Comparison of ENCODE assay signal across 9 mouse cellular contexts in genomic region chr4:150248009-150248408, GRCm38 (mm10). TPM values are rescaled to one million over a fixed set of nuclear protein-coding genes. Genes with fewer than 3 reads are reported as not detected.
A peak's percentile ranks its signal among the peaks of the same experiment; 100 is the strongest.
DNase-seq lines count a peak whose midpoint lies in the region; ATAC-seq and TF ChIP-seq lines count a peak whose summit lies in the region.
"Had no signal": no experiment of that assay in that cellular context is flagged by ENCODE, and none has a peak within 500 bp of the region (broad histone marks: within the 10 kb centered on the region; RNA-seq: fewer than 3 reads in every experiment).

No protein-coding gene starts in this region.

- H3K4me1 ChIP-seq in testis, adult 2 months (ENCODE audit: control insufficient read depth, insufficient read depth, low read length), result no peaks in the 10 kb centered on the region
- no peaks in the 10 kb centered on the region for H3K4me1 ChIP-seq in intestine, postnatal 0 days (replicated peaks; ENCODE audit: control insufficient read depth, insufficient read depth, low read length)
- H3K4me1 ChIP-seq in liver, embryonic 11.5 days (replicated peaks; ENCODE audit: control insufficient read depth, insufficient read depth, low read length), result no peaks in the 10 kb centered on the region
- no peaks in the 10 kb centered on the region for H3K4me1 ChIP-seq in stomach, embryonic 14.5 days (ENCODE audit: control insufficient read depth, insufficient read depth, low read length)

- peak; percentile 69 for ATAC-seq in frontal cortex, adult (ENCODE audit: low TSS enrichment)
- peak; percentile 36; the same call in 1 of the 2 replicates for ATAC-seq in intestine, postnatal 0 days
- ATAC-seq in liver, embryonic 11.5 days (replicated peaks; ENCODE audit: low FRiP score), result peak; percentile 32; the same call in 1 of the 2 replicates
- ATAC-seq in monocyte, adult 5-6 weeks (replicated peaks; ENCODE audit: insufficient number of reproducible peaks, low FRiP score, low TSS enrichment, poor library complexity, severe bottlenecking), result peak; percentile 75
- ATAC-seq in stomach, embryonic 14.5 days (ENCODE audit: insufficient number of reproducible peaks, insufficient read depth, low FRiP score, low read depth), result peak; percentile 53; the same call in 1 of the 2 replicates

- peak; percentile 91; the same call in 1 of the 2 replicates for TF ChIP-seq CTCF in testis, adult 2 months (IDR thresholded peaks at IDR 0.05; ENCODE audit: control insufficient read depth, insufficient read depth, insufficient replicate concordance, low read depth, low read length)
- peak; percentile 99 for TF ChIP-seq CTCF in intestine, postnatal 0 days (IDR thresholded peaks at IDR 0.05; ENCODE audit: low read depth)

- H3K27me3 ChIP-seq in testis, adult 2 months (ENCODE audit: control insufficient read depth, insufficient read depth, low read length), result no peaks in the 10 kb centered on the region
- H3K27me3 ChIP-seq in intestine, postnatal 0 days (replicated peaks; ENCODE audit: control insufficient read depth, insufficient read depth, low read length), result no peaks in the 10 kb centered on the region
- H3K27me3 ChIP-seq in liver, embryonic 11.5 days (replicated peaks; ENCODE audit: control insufficient read depth, insufficient read depth, low read length), result no peaks in the 10 kb centered on the region
- H3K27me3 ChIP-seq in stomach, embryonic 14.5 days (ENCODE audit: control insufficient read depth, insufficient read depth, low read length), result no peaks in the 10 kb centered on the region
- H3K27me3 ChIP-seq: limb, embryonic 15.5 days had no signal

- H3K36me3 ChIP-seq in testis, adult 2 months (ENCODE audit: control insufficient read depth, insufficient read depth, low read length), result peaks cover 5% of the 10 kb centered on the region
- H3K36me3 ChIP-seq in intestine, postnatal 0 days (ENCODE audit: control insufficient read depth, insufficient read depth), result peaks cover 74% of the 10 kb centered on the region
- H3K36me3 ChIP-seq in liver, embryonic 11.5 days (ENCODE audit: control insufficient read depth, insufficient read depth, low read length), result peaks cover 64% of the 10 kb centered on the region
- peaks cover 60% of the 10 kb centered on the region for H3K36me3 ChIP-seq in stomach, embryonic 14.5 days (ENCODE audit: control insufficient read depth, insufficient read depth, low read length)

- H3K4me3 ChIP-seq in testis, adult 2 months (ENCODE audit: control insufficient read depth, low read depth, low read length), result no peak overlapping the region
- H3K4me3 ChIP-seq in intestine, postnatal 0 days (ENCODE audit: low read depth, low read length), result no peak overlapping the region
- no peak overlapping the region for H3K4me3 ChIP-seq in liver, embryonic 11.5 days (ENCODE audit: low read depth, low read length)
- no peak overlapping the region for H3K4me3 ChIP-seq in stomach, embryonic 14.5 days (ENCODE audit: low read depth, low read length)
- H3K4me3 ChIP-seq: limb, embryonic 15.5 days had no signal

- 52% methylated on average over 5 of the region's 5 CpGs for WGBS in intestine, postnatal 0 days
- 73% methylated on average over 5 of the region's 5 CpGs for WGBS in liver, embryonic 11.5 days
- 63% methylated on average over 5 of the region's 5 CpGs for WGBS in stomach, embryonic 14.5 days

- no peak overlapping the region for H3K4me2 ChIP-seq in intestine, postnatal 0 days (replicated peaks; ENCODE audit: low read depth)
- H3K4me2 ChIP-seq in liver, embryonic 11.5 days, result no peak overlapping the region
- H3K4me2 ChIP-seq in stomach, embryonic 14.5 days (replicated peaks; ENCODE audit: low read depth, low read length), result no peak overlapping the region
- H3K4me2 ChIP-seq: limb, embryonic 15.5 days had no signal

- no peak overlapping the region for H3K9ac ChIP-seq in intestine, postnatal 0 days (ENCODE audit: low read depth, low read length)
- no peak overlapping the region for H3K9ac ChIP-seq in liver, embryonic 11.5 days (ENCODE audit: low read depth, low read length)
- no peak overlapping the region for H3K9ac ChIP-seq in stomach, embryonic 14.5 days (replicated peaks; ENCODE audit: low read depth, low read length)
- H3K9ac ChIP-seq: limb, embryonic 15.5 days had no signal

- no peak for TF ChIP-seq POLR2A in testis, adult 2 months (IDR thresholded peaks at IDR 0.05; ENCODE audit: control insufficient read depth, low read depth, low read length)

- DNase-seq in testis, postnatal 14 days (ENCODE audit: low spot score), result no peak
- DNase-seq in cerebellum, adult 11-12 months, result peak; percentile 73
- DNase-seq in liver, embryonic 11.5 days (ENCODE audit: low spot score), result no peak

- no peak overlapping the region for H3K27ac ChIP-seq in testis, adult 2 months (ENCODE audit: control insufficient read depth, insufficient read depth, low read depth, low read length)
- no peak overlapping the region for H3K27ac ChIP-seq in intestine, postnatal 0 days (ENCODE audit: low read depth, low read length)
- H3K27ac ChIP-seq in liver, embryonic 11.5 days (ENCODE audit: low read depth, low read length), result no peak overlapping the region
- no peak overlapping the region for H3K27ac ChIP-seq in stomach, embryonic 14.5 days (ENCODE audit: low read length)
- H3K27ac ChIP-seq: limb, embryonic 15.5 days had no signal

- H3K9me3 ChIP-seq in intestine, postnatal 0 days (ENCODE audit: control insufficient read depth), result no peaks in the 10 kb centered on the region
- no peaks in the 10 kb centered on the region for H3K9me3 ChIP-seq in liver, embryonic 11.5 days (ENCODE audit: control insufficient read depth, low read length)
- no peaks in the 10 kb centered on the region for H3K9me3 ChIP-seq in stomach, embryonic 14.5 days (ENCODE audit: control insufficient read depth, low read depth, low read length)
- H3K9me3 ChIP-seq: limb, embryonic 15.5 days had no signal

RNA-seq across cellular contexts. Expression of gene Eno1, which starts 11.5 kb away (rescaled TPM):
- polyA plus RNA-seq in testis, adult 2 months (2012; rRNA removed), result 477 and 586 TPM in 2 replicates
- 644 and 733 TPM in 2 replicates for polyA plus RNA-seq in intestine, postnatal 0 days (2015; fragmentation: Nextera tagmentation; extraction: Ambion mirVana)
- 2,392 and 2,590 TPM in 2 replicates for polyA plus RNA-seq in liver, embryonic 11.5 days (2014; fragmentation: Nextera tagmentation; extraction: Ambion mirVana)
- 240 to 351 TPM (median 288 TPM) in 3 replicates for total RNA-seq in monocyte, adult 5-6 weeks (2017)
- 1,497 and 1,560 TPM in 2 replicates for polyA plus RNA-seq in stomach, embryonic 14.5 days (2014; fragmentation: Nextera tagmentation; extraction: Ambion mirVana)

RNA-seq across cellular contexts. Expression of gene Rere, which starts 33.4 kb away (rescaled TPM):
- polyA plus RNA-seq in testis, adult 2 months (2012; rRNA removed), result 21.1 and 26.2 TPM in 2 replicates
- polyA plus RNA-seq in intestine, postnatal 0 days (2015; fragmentation: Nextera tagmentation; extraction: Ambion mirVana), result 20.7 and 22.4 TPM in 2 replicates
- 22.6 and 23.3 TPM in 2 replicates for polyA plus RNA-seq in liver, embryonic 11.5 days (2014; fragmentation: Nextera tagmentation; extraction: Ambion mirVana)
- 11.1 to 34.3 TPM (median 14.5 TPM) in 3 replicates for total RNA-seq in monocyte, adult 5-6 weeks (2017)
- polyA plus RNA-seq in stomach, embryonic 14.5 days (2014; fragmentation: Nextera tagmentation; extraction: Ambion mirVana), result 41.1 and 45.2 TPM in 2 replicates

RNA-seq across cellular contexts. Expression of gene Car6, which starts 46.9 kb away (rescaled TPM):
- polyA plus RNA-seq in testis, adult 2 months (2012; rRNA removed), result 0.10 TPM in 1 of 2 replicates, not detected in the other
- polyA plus RNA-seq in intestine, postnatal 0 days (2015; fragmentation: Nextera tagmentation; extraction: Ambion mirVana), result not detected in 2 replicates
- not detected in 2 replicates for polyA plus RNA-seq in liver, embryonic 11.5 days (2014; fragmentation: Nextera tagmentation; extraction: Ambion mirVana)
- total RNA-seq in monocyte, adult 5-6 weeks (2017), result not detected in 3 replicates
- not detected in 2 replicates for polyA plus RNA-seq in stomach, embryonic 14.5 days (2014; fragmentation: Nextera tagmentation; extraction: Ambion mirVana)
